Mouse (Mus musculus): ENCODE measurements at regions not wholly inside any gene's neighbourhood (a gene's known extent, or its start where the extent isn't known, plus 50 kb on each side); places are given as distances from the start of the nearest gene placed in this dataset.

DNA sequence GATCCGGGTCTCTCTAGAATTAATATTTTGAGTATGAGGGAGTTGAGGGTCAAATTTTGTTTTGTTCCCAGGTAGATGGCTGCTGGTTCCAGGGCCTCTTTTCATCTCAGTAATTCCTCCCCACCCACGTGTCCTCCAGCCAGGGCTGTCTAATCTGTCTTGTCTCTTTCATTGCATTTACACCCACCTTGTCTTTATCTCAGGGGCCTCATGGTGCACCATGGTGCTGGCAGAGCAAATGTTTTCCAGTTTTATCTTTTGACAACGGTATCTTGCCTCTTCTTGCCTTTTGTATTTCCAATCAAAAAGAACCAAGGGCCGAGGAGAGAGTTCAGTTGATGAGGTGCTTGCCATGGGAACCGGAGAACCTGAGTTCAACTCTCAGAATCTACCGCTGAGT, 372.9 kb downstream of the Tbc1d22a start:
- no peaks in the 10 kb centered on the region for H3K4me1 ChIP-seq (ENCODE audit: insufficient read depth, low read depth, low read length)
- H3K4me3 ChIP-seq (ENCODE audit: low read depth, low read length) = no peak overlapping the region
- H3K9ac ChIP-seq (replicated peaks; ENCODE audit: low read depth) = no peak overlapping the region
- no peak overlapping the region for H3K4me2 ChIP-seq (replicated peaks; ENCODE audit: low read depth, low read length)
- no peaks in the 10 kb centered on the region for H3K27me3 ChIP-seq (replicated peaks; ENCODE audit: insufficient read depth, low read length)
- H3K27ac ChIP-seq (ENCODE audit: low read length) = no peak overlapping the region
- no peak for TF ChIP-seq CTCF (IDR thresholded peaks at IDR 0.05)
- no peak for TF ChIP-seq EP300 (IDR thresholded peaks at IDR 0.05)
- no peaks in the 10 kb centered on the region for H3K9me3 ChIP-seq (ENCODE audit: low read length)
- 56% methylated on average over 6 of the region's 6 CpGs for WGBS
- ATAC-seq = no peak
- no peak for DNase-seq (ENCODE audit: low spot score)
- no peaks in the 10 kb centered on the region for H3K36me3 ChIP-seq (ENCODE audit: insufficient read depth, low read length)

DNA sequence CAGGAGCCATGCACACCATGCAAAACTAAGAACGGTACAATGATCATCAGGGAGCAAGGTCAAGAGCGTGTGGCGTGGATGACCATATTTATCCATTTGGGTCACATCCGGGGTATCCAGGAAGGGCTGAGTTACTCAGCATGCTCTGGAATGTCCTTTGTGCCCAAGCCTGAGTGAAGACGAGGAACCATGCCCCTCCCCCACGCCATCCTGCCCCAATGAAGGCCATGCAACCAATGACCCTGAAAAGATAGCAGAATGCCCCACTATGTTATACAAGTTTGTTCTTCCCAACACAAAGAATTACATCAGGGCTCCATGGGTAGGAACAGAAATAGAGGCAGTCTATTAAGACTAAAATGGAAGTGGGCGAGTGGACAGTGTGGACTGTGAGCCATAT, 375.8 kb downstream of the Tbc1d22a start:
- Histone ChIP-seq H3K4me1 (ENCODE audit: insufficient read depth, low read depth, low read length) (no peaks in the 10 kb centered on the region), H3K27ac (ENCODE audit: low read length) (no peak overlapping the region), H3K9ac (replicated peaks; ENCODE audit: low read depth) (no peak overlapping the region), H3K27me3 (replicated peaks; ENCODE audit: insufficient read depth, low read length) (no peaks in the 10 kb centered on the region), H3K9me3 (ENCODE audit: low read length) (no peaks in the 10 kb centered on the region), H3K4me2 (replicated peaks; ENCODE audit: low read depth, low read length) (no peak overlapping the region), H3K4me3 (ENCODE audit: low read depth, low read length) (no peak overlapping the region), H3K36me3 (ENCODE audit: insufficient read depth, low read length) (no peaks in the 10 kb centered on the region)
- 57% methylated on average over 7 of the region's 7 CpGs for WGBS
- DNase-seq (ENCODE audit: low spot score) (no peak), ATAC-seq (no peak)
- TF ChIP-seq CTCF (IDR thresholded peaks at IDR 0.05) (no peak), EP300 (IDR thresholded peaks at IDR 0.05) (no peak)

DNA sequence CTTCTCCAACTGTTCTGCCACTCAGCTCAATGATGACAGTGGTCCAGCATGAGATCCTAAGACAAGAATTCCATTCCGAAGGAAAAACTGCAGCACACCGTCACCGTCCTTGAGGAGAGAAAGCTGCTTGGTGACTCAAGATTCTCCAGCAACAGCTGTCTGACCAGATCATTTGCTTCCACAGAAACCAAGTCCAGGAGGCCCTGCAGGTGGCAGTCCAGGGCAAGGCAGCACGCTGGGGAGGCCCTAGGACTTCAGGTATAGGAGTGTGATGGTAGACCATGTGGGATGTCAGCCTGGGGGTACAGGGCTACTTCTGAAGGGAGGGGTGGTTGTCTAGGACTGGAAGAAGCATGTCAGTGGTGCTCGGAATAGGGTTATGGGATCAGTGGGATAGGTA, 376.6 kb downstream of the Tbc1d22a start:
- Histone ChIP-seq H3K36me3 (ENCODE audit: insufficient read depth, low read length) (no peaks in the 10 kb centered on the region), H3K27ac (ENCODE audit: low read length) (no peak overlapping the region), H3K4me1 (ENCODE audit: insufficient read depth, low read depth, low read length) (no peaks in the 10 kb centered on the region), H3K4me2 (replicated peaks; ENCODE audit: low read depth, low read length) (no peak overlapping the region), H3K9ac (replicated peaks; ENCODE audit: low read depth) (no peak overlapping the region), H3K9me3 (ENCODE audit: low read length) (no peaks in the 10 kb centered on the region), H3K27me3 (replicated peaks; ENCODE audit: insufficient read depth, low read length) (no peaks in the 10 kb centered on the region), H3K4me3 (ENCODE audit: low read depth, low read length) (no peak overlapping the region)
- WGBS = 67% methylated on average over 5 of the region's 5 CpGs
- TF ChIP-seq EP300 (IDR thresholded peaks at IDR 0.05) (no peak), CTCF (IDR thresholded peaks at IDR 0.05) (no peak)
- DNase-seq (ENCODE audit: low spot score) (no peak), ATAC-seq (no peak)

DNA sequence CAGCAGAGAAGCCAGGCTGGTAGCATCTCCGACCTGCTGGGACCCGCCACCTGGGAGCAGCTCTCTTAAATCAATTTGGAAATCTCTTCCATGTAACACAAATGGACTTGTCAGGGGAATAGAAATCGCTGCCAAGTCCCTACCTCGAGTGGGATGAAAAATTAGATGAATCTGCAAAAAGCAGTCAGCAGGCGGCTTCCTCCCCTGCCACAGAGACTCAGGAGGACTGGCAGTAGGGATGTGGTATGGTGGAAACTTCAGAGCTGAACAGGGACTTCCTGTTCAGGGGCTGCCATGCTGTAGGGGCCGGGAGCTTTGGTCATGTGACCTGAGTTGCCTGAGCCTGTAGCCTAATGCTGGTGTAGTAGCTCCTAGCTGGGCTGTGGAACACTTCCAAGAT, 379.1 kb downstream of the Tbc1d22a start:
- 50% methylated on average over 6 of the region's 6 CpGs for WGBS
- no peak overlapping the region for H3K4me3 ChIP-seq (ENCODE audit: low read depth, low read length)
- no peak for ATAC-seq
- no peak overlapping the region for H3K27ac ChIP-seq (ENCODE audit: low read length)
- no peaks in the 10 kb centered on the region for H3K27me3 ChIP-seq (replicated peaks; ENCODE audit: insufficient read depth, low read length)
- no peak for DNase-seq (ENCODE audit: low spot score)
- no peaks in the 10 kb centered on the region for H3K9me3 ChIP-seq (ENCODE audit: low read length)
- TF ChIP-seq CTCF (IDR thresholded peaks at IDR 0.05) = no peak
- no peak for TF ChIP-seq EP300 (IDR thresholded peaks at IDR 0.05)
- no peak overlapping the region for H3K4me2 ChIP-seq (replicated peaks; ENCODE audit: low read depth, low read length)
- no peaks in the 10 kb centered on the region for H3K4me1 ChIP-seq (ENCODE audit: insufficient read depth, low read depth, low read length)
- H3K9ac ChIP-seq (replicated peaks; ENCODE audit: low read depth) = no peak overlapping the region
- H3K36me3 ChIP-seq (ENCODE audit: insufficient read depth, low read length) = no peaks in the 10 kb centered on the region

DNA sequence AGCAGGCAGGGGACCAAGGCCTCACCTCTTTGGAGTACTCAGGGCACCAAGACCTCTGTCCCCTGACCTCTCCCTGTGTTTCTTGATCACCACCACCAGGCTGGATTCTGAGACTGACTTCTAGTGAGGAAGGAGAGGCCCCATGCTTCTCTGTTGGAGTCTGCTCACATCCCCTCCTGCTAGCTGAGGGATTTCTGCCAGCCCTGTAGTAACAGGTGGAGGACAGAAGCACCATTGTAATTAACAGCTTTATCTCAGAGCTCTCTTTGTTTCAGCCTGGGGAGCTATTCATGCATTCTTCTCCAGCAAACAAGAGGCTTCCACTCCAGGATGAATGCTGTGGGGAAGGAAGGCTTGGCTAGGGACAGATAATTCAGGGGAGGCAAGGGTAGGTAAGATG, 392.2 kb downstream of the Tbc1d22a start:
- Histone ChIP-seq H3K36me3 (ENCODE audit: insufficient read depth, low read length) (no peaks in the 10 kb centered on the region), H3K4me1 (ENCODE audit: insufficient read depth, low read depth, low read length) (no peaks in the 10 kb centered on the region), H3K9ac (replicated peaks; ENCODE audit: low read depth) (no peak overlapping the region), H3K9me3 (ENCODE audit: low read length) (no peaks in the 10 kb centered on the region), H3K27ac (ENCODE audit: low read length) (no peak overlapping the region), H3K27me3 (replicated peaks; ENCODE audit: insufficient read depth, low read length) (no peaks in the 10 kb centered on the region), H3K4me2 (replicated peaks; ENCODE audit: low read depth, low read length) (no peak overlapping the region), H3K4me3 (ENCODE audit: low read depth, low read length) (no peak overlapping the region)
- no peak for TF ChIP-seq EP300 (IDR thresholded peaks at IDR 0.05)
- no peak for TF ChIP-seq CTCF (IDR thresholded peaks at IDR 0.05)
- ATAC-seq (no peak), DNase-seq (ENCODE audit: low spot score) (no peak)

DNA sequence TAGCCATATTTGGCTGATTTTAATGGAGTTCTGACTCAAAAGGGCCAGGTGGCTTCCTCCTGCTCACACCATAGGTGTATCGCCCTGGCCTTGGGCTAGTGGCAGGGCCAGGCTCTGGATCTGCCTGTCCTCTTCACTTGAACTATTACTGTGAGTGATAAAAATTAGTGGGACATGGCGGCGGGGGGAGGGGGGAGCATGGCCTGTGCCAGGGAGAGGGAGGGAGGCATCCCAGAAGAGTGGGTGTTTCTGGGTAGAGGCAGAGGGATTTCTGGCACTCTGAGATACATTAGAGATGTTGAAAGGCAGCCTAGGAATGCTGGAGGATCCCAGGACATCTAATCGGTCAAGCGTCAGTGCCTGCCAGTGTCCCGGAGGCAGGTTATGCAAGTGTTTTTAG, 395.4 kb downstream of the Tbc1d22a start:
- TF ChIP-seq CTCF (IDR thresholded peaks at IDR 0.05) = no peak
- no peak for TF ChIP-seq EP300 (IDR thresholded peaks at IDR 0.05)
- Histone ChIP-seq H3K9ac (replicated peaks; ENCODE audit: low read depth) (no peak overlapping the region), H3K27ac (ENCODE audit: low read length) (no peak overlapping the region), H3K4me2 (replicated peaks; ENCODE audit: low read depth, low read length) (no peak overlapping the region), H3K4me3 (ENCODE audit: low read depth, low read length) (no peak overlapping the region), H3K27me3 (replicated peaks; ENCODE audit: insufficient read depth, low read length) (no peaks in the 10 kb centered on the region), H3K36me3 (ENCODE audit: insufficient read depth, low read length) (no peaks in the 10 kb centered on the region), H3K4me1 (ENCODE audit: insufficient read depth, low read depth, low read length) (no peaks in the 10 kb centered on the region), H3K9me3 (ENCODE audit: low read length) (no peaks in the 10 kb centered on the region)
- 75% methylated on average over 6 of the region's 6 CpGs for WGBS
- ATAC-seq = no peak
- no peak for DNase-seq (ENCODE audit: low spot score)

DNA sequence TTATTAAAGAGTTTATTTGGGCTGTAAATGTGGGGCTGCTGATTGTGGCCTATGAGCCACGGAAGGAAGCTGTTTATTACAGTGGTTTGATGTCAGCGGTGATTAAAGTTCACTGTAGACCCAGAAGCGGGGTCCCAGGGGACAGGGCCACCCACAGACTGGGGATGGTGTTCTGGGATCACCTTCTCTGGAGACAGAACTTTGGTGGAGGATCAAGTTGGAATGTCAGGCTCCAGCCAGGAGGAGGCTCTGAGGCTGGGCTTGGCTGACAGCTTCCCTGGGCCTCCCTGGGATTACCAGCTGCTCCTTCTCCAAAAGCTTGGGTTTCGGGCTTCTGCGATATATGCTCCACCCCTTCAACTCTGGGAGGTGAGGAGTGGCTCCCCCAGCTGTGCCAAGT, 417.1 kb downstream of the Tbc1d22a start:
- Histone ChIP-seq H3K27ac (ENCODE audit: low read length) (no peak overlapping the region), H3K9me3 (ENCODE audit: low read length) (no peaks in the 10 kb centered on the region), H3K9ac (replicated peaks; ENCODE audit: low read depth) (no peak overlapping the region), H3K36me3 (ENCODE audit: insufficient read depth, low read length) (no peaks in the 10 kb centered on the region), H3K4me2 (replicated peaks; ENCODE audit: low read depth, low read length) (no peak overlapping the region), H3K4me3 (ENCODE audit: low read depth, low read length) (no peak overlapping the region), H3K27me3 (replicated peaks; ENCODE audit: insufficient read depth, low read length) (no peaks in the 10 kb centered on the region), H3K4me1 (ENCODE audit: insufficient read depth, low read depth, low read length) (no peaks in the 10 kb centered on the region)
- TF ChIP-seq CTCF (IDR thresholded peaks at IDR 0.05) = no peak
- TF ChIP-seq EP300 (IDR thresholded peaks at IDR 0.05) = no peak
- DNase-seq (ENCODE audit: low spot score) = no peak
- no peak for ATAC-seq
- 52% methylated on average over 5 of the region's 5 CpGs for whole genome bisulfite sequencing

All from lung, postnatal 0 days (tissue).